Mouse (Mus musculus) olfactory bulb, adult 2 months (tissue): ENCODE measurements around the gene Car14.

Experiments used
- CTCF ChIP-seq: fragments of 200-500 bp; IDR thresholded peaks from 2 replicates; pipeline ENCODE4 v1.5.1; 2012; ENCODE audit warnings: low read depth, mild to moderate bottlenecking, low read length, moderate library complexity; ENCODE audit not compliant: insufficient read depth
- POLR2A ChIP-seq: fragments of 200-500 bp; IDR thresholded peaks from 2 replicates; pipeline ENCODE4 v1.6.1; 2012; ENCODE audit warnings: mild to moderate bottlenecking, low read depth, low read length, moderate library complexity; ENCODE audit not compliant: insufficient read depth

GRCm38 (mm10) chr3:95925087-95925486 is 20.6 kb upstream of the Car14 start:
- no peak for TF ChIP-seq CTCF
- no peak for TF ChIP-seq POLR2A
